Mouse (Mus musculus): ENCODE data around the gene Elp4. TPM values are rescaled to one million over a fixed set of nuclear protein-coding genes. Genes with fewer than 3 reads are reported as not detected.

The Elp4 gene
- polyA plus RNA-seq, 1 experiment from 2014 or later: 15.7 TPM

- Histone ChIP-seq H3K4me2 (no peak overlapping the region), H3K36me3 (replicated peaks) (no peaks in the 10 kb centered on the region), H3K9ac (no peak overlapping the region), H3K9me3 (replicated peaks) (no peaks in the 10 kb centered on the region), H3K4me3 (replicated peaks) (no peak overlapping the region), H3K27ac (replicated peaks) (no peak overlapping the region), H3K27me3 (peaks cover 99% of the 10 kb centered on the region), H3K4me1 (replicated peaks) (peaks cover 5% of the 10 kb centered on the region)
- 3% methylated on average over 30 of the region's 30 CpGs for WGBS (ENCODE audit: insufficient replicate concordance)
- ATAC-seq (ENCODE audit: insufficient read depth): no peak
Measured at GRCm38 (mm10) chr2:105680999-105681710, 223.2 kb downstream of the Elp4 start.

- no peak overlapping the region for H3K27ac ChIP-seq (replicated peaks)
- no peaks in the 10 kb centered on the region for H3K9me3 ChIP-seq (replicated peaks)
- H3K4me2 ChIP-seq: no peak overlapping the region
- no peak overlapping the region for H3K9ac ChIP-seq
- no peak for ATAC-seq (ENCODE audit: insufficient read depth)
- WGBS (ENCODE audit: insufficient replicate concordance): 3% methylated on average over 23 of the region's 24 CpGs
- H3K4me1 ChIP-seq (replicated peaks): peaks cover 13% of the 10 kb centered on the region
- no peak overlapping the region for H3K4me3 ChIP-seq (replicated peaks)
- no peaks in the 10 kb centered on the region for H3K36me3 ChIP-seq (replicated peaks)
- H3K27me3 ChIP-seq: peaks cover 99% of the 10 kb centered on the region
Measured at GRCm38 (mm10) chr2:105680146-105680998, 224.0 kb downstream of the Elp4 start.

- Histone ChIP-seq H3K4me1 (replicated peaks) (peaks cover 24% of the 10 kb centered on the region), H3K36me3 (replicated peaks) (no peaks in the 10 kb centered on the region), H3K9me3 (replicated peaks) (no peaks in the 10 kb centered on the region), H3K4me2 (no peak overlapping the region), H3K27ac (replicated peaks) (no peak overlapping the region), H3K4me3 (replicated peaks) (no peak overlapping the region), H3K9ac (no peak overlapping the region), H3K27me3 (peaks cover 100% of the 10 kb centered on the region)
- ATAC-seq (ENCODE audit: insufficient read depth): no peak
- 2% methylated on average over 2 of the region's 2 CpGs for WGBS (ENCODE audit: insufficient replicate concordance)
Measured at GRCm38 (mm10) chr2:105679331-105679730, 225.0 kb downstream of the Elp4 start.

- under 1% methylated on average over 7 of the region's 7 CpGs for whole genome bisulfite sequencing (ENCODE audit: insufficient replicate concordance)
- H3K4me3 ChIP-seq (replicated peaks): no peak overlapping the region
- ATAC-seq (ENCODE audit: insufficient read depth): no peak
- H3K9me3 ChIP-seq (replicated peaks): no peaks in the 10 kb centered on the region
- no peak overlapping the region for H3K9ac ChIP-seq
- no peaks in the 10 kb centered on the region for H3K36me3 ChIP-seq (replicated peaks)
- H3K27me3 ChIP-seq: peaks cover 100% of the 10 kb centered on the region
- H3K4me1 ChIP-seq (replicated peaks): peaks cover 28% of the 10 kb centered on the region
- H3K27ac ChIP-seq (replicated peaks): no peak overlapping the region
- no peak overlapping the region for H3K4me2 ChIP-seq
Measured at GRCm38 (mm10) chr2:105678880-105679321, 225.5 kb downstream of the Elp4 start.

- Histone ChIP-seq H3K4me2 (no peak overlapping the region), H3K9me3 (replicated peaks) (no peaks in the 10 kb centered on the region), H3K4me1 (replicated peaks) (peaks cover 29% of the 10 kb centered on the region), H3K9ac (no peak overlapping the region), H3K4me3 (replicated peaks) (no peak overlapping the region), H3K27me3 (peaks cover 100% of the 10 kb centered on the region), H3K27ac (replicated peaks) (no peak overlapping the region), H3K36me3 (replicated peaks) (no peaks in the 10 kb centered on the region)
- ATAC-seq (ENCODE audit: insufficient read depth): no peak
- 2% methylated on average over 4 of the region's 4 CpGs for WGBS (ENCODE audit: insufficient replicate concordance)
Measured at GRCm38 (mm10) chr2:105678306-105678705, 226.1 kb downstream of the Elp4 start.

GRCm38 (mm10) chr2:105677434-105678105, 226.8 kb downstream of the Elp4 start:
- H3K27ac ChIP-seq (replicated peaks): no peak overlapping the region
- peaks cover 29% of the 10 kb centered on the region for H3K4me1 ChIP-seq (replicated peaks)
- under 1% methylated on average over 11 of the region's 11 CpGs for WGBS (ENCODE audit: insufficient replicate concordance)
- no peaks in the 10 kb centered on the region for H3K9me3 ChIP-seq (replicated peaks)
- no peak overlapping the region for H3K4me3 ChIP-seq (replicated peaks)
- no peak for ATAC-seq (ENCODE audit: insufficient read depth)
- no peak overlapping the region for H3K4me2 ChIP-seq
- peaks cover 100% of the 10 kb centered on the region for H3K27me3 ChIP-seq
- no peaks in the 10 kb centered on the region for H3K36me3 ChIP-seq (replicated peaks)
- H3K9ac ChIP-seq: no peak overlapping the region

GRCm38 (mm10) chr2:105676909-105677433, 227.4 kb downstream of the Elp4 start:
- H3K4me3 ChIP-seq (replicated peaks): no peak overlapping the region
- no peak overlapping the region for H3K9ac ChIP-seq
- H3K27me3 ChIP-seq: peaks cover 100% of the 10 kb centered on the region
- no peak overlapping the region for H3K4me2 ChIP-seq
- WGBS (ENCODE audit: insufficient replicate concordance): under 1% methylated on average over 11 of the region's 11 CpGs
- H3K4me1 ChIP-seq (replicated peaks): peaks cover 32% of the 10 kb centered on the region
- no peak overlapping the region for H3K27ac ChIP-seq (replicated peaks)
- ATAC-seq (ENCODE audit: insufficient read depth): no peak
- H3K36me3 ChIP-seq (replicated peaks): no peaks in the 10 kb centered on the region
- no peaks in the 10 kb centered on the region for H3K9me3 ChIP-seq (replicated peaks)

- Histone ChIP-seq H3K9me3 (replicated peaks) (no peaks in the 10 kb centered on the region), H3K4me2 (peak overlapping the region; percentile 62), H3K36me3 (replicated peaks) (no peaks in the 10 kb centered on the region), H3K27ac (replicated peaks) (no peak overlapping the region), H3K27me3 (peaks cover 100% of the 10 kb centered on the region), H3K9ac (no peak overlapping the region), H3K4me3 (replicated peaks) (peak overlapping the region; percentile 30), H3K4me1 (replicated peaks) (peaks cover 32% of the 10 kb centered on the region)
- ATAC-seq (ENCODE audit: insufficient read depth): no peak
- under 1% methylated on average over 77 of the region's 77 CpGs for WGBS (ENCODE audit: insufficient replicate concordance)
Measured at GRCm38 (mm10) chr2:105676080-105676908, 228.1 kb downstream of the Elp4 start.

- no peaks in the 10 kb centered on the region for H3K36me3 ChIP-seq (replicated peaks)
- H3K27ac ChIP-seq (replicated peaks): no peak overlapping the region
- H3K4me3 ChIP-seq (replicated peaks): peak overlapping the region; percentile 33
- no peaks in the 10 kb centered on the region for H3K9me3 ChIP-seq (replicated peaks)
- no peak for ATAC-seq (ENCODE audit: insufficient read depth)
- H3K9ac ChIP-seq: no peak overlapping the region
- under 1% methylated on average over 11 of the region's 11 CpGs for WGBS (ENCODE audit: insufficient replicate concordance)
- peaks cover 100% of the 10 kb centered on the region for H3K27me3 ChIP-seq
- peaks cover 32% of the 10 kb centered on the region for H3K4me1 ChIP-seq (replicated peaks)
- peak overlapping the region; percentile 62 for H3K4me2 ChIP-seq
Measured at GRCm38 (mm10) chr2:105675730-105676079, 228.7 kb downstream of the Elp4 start.

- under 1% methylated on average over 49 of the region's 49 CpGs for WGBS (ENCODE audit: insufficient replicate concordance)
- Histone ChIP-seq H3K36me3 (replicated peaks) (no peaks in the 10 kb centered on the region), H3K9me3 (replicated peaks) (no peaks in the 10 kb centered on the region), H3K4me1 (replicated peaks) (peaks cover 32% of the 10 kb centered on the region), H3K9ac (no peak overlapping the region), H3K27ac (replicated peaks) (no peak overlapping the region), H3K4me3 (replicated peaks) (peak overlapping the region; percentile 33), H3K4me2 (peak overlapping the region; percentile 62), H3K27me3 (peaks cover 100% of the 10 kb centered on the region)
- peak; percentile 62 for ATAC-seq (ENCODE audit: insufficient read depth)
Measured at GRCm38 (mm10) chr2:105674875-105675729, 229.3 kb downstream of the Elp4 start.
